8 mouse cellular contexts compared by ENCODE assay signal in genomic region chr10:80342305-80342748, GRCm38 (mm10). TPM values are rescaled to one million over a fixed set of nuclear protein-coding genes. Genes with fewer than 3 reads are reported as not detected.
A peak's percentile ranks its signal among the peaks of the same experiment; 100 is the strongest.
DNase-seq lines count a peak whose midpoint lies in the region; ATAC-seq lines count a peak whose summit lies in the region.

No protein-coding gene starts in this region.

- H3K4me1 ChIP-seq in liver, embryonic 11.5 days (replicated peaks; ENCODE audit: control insufficient read depth, insufficient read depth, low read length): peaks cover 50% of the 10 kb centered on the region
- peaks cover 30% of the 10 kb centered on the region for H3K4me1 ChIP-seq in forebrain, embryonic 12.5 days
- peaks cover 47% of the 10 kb centered on the region for H3K4me1 ChIP-seq in limb, embryonic 10.5 days
- peaks cover 10% of the 10 kb centered on the region; the same call in 1 of the 2 replicates for H3K4me1 ChIP-seq in neural tube, embryonic 14.5 days (ENCODE audit: control insufficient read depth, insufficient read depth, low read length)

- ATAC-seq in liver, embryonic 11.5 days (replicated peaks; ENCODE audit: low FRiP score): no peak
- ATAC-seq in forebrain, embryonic 12.5 days (ENCODE audit: low FRiP score): no peak; the same call in 1 of the 2 replicates
- ATAC-seq in neural tube, embryonic 14.5 days (ENCODE audit: low read depth): peak; percentile 45; the same call in 1 of the 2 replicates
- no peak for ATAC-seq in monocyte, adult 5-6 weeks (replicated peaks; ENCODE audit: insufficient number of reproducible peaks, low FRiP score, low TSS enrichment, poor library complexity, severe bottlenecking)

- H3K9me3 ChIP-seq in liver, embryonic 11.5 days (ENCODE audit: control insufficient read depth, low read length): no peaks in the 10 kb centered on the region
- H3K9me3 ChIP-seq in forebrain, embryonic 12.5 days: no peaks in the 10 kb centered on the region
- H3K9me3 ChIP-seq in limb, embryonic 10.5 days (replicated peaks): no peaks in the 10 kb centered on the region
- H3K9me3 ChIP-seq in neural tube, embryonic 14.5 days (ENCODE audit: control insufficient read depth, low read length): no peaks in the 10 kb centered on the region

- H3K36me3 ChIP-seq in liver, embryonic 11.5 days (ENCODE audit: control insufficient read depth, insufficient read depth, low read length): no peaks in the 10 kb centered on the region
- H3K36me3 ChIP-seq in forebrain, embryonic 12.5 days (replicated peaks): no peaks in the 10 kb centered on the region
- H3K36me3 ChIP-seq in limb, embryonic 10.5 days: no peaks in the 10 kb centered on the region
- no peaks in the 10 kb centered on the region; the same call in 1 of the 2 replicates for H3K36me3 ChIP-seq in neural tube, embryonic 14.5 days (ENCODE audit: control insufficient read depth, insufficient read depth, low read length)

- H3K9ac ChIP-seq in liver, embryonic 11.5 days (ENCODE audit: low read depth, low read length): no peak overlapping the region
- H3K9ac ChIP-seq in forebrain, embryonic 12.5 days: 0 out of 2 replicates have a peak overlapping the region, but pooled peaks have one; percentile 0
- H3K9ac ChIP-seq in neural tube, embryonic 14.5 days (replicated peaks; ENCODE audit: low read depth, low read length): no peak overlapping the region

- WGBS in liver, embryonic 11.5 days: 4% methylated on average over 26 of the region's 26 CpGs
- 1% methylated on average over 26 of the region's 26 CpGs for WGBS in forebrain, embryonic 12.5 days
- under 1% methylated on average over 26 of the region's 26 CpGs for WGBS in limb, embryonic 10.5 days
- WGBS in neural tube, embryonic 14.5 days: 1% methylated on average over 26 of the region's 26 CpGs

- H3K27ac ChIP-seq in liver, embryonic 11.5 days (ENCODE audit: low read depth, low read length): no peak overlapping the region
- H3K27ac ChIP-seq in forebrain, embryonic 12.5 days: no peak overlapping the region
- H3K27ac ChIP-seq in limb, embryonic 10.5 days: no peak overlapping the region
- H3K27ac ChIP-seq in neural tube, embryonic 14.5 days (ENCODE audit: low read depth, low read length): no peak overlapping the region

- H3K4me3 ChIP-seq in liver, embryonic 11.5 days (ENCODE audit: low read depth, low read length): peak overlapping the region; percentile 36
- peak overlapping the region; percentile 38 for H3K4me3 ChIP-seq in forebrain, embryonic 12.5 days (replicated peaks)
- peak overlapping the region; percentile 44 for H3K4me3 ChIP-seq in limb, embryonic 10.5 days
- peak overlapping the region; percentile 25; the same call in 1 of the 2 replicates for H3K4me3 ChIP-seq in neural tube, embryonic 14.5 days (ENCODE audit: low read depth, low read length)

- peaks cover 56% of the 10 kb centered on the region for H3K27me3 ChIP-seq in liver, embryonic 11.5 days (replicated peaks; ENCODE audit: control insufficient read depth, insufficient read depth, low read length)
- peaks cover 90% of the 10 kb centered on the region for H3K27me3 ChIP-seq in forebrain, embryonic 12.5 days
- H3K27me3 ChIP-seq in limb, embryonic 10.5 days (ENCODE audit: low read depth, poor library complexity, severe bottlenecking): peaks cover 86% of the 10 kb centered on the region
- H3K27me3 ChIP-seq in neural tube, embryonic 14.5 days (ENCODE audit: control insufficient read depth, insufficient read depth, low read length): peaks cover 52% of the 10 kb centered on the region

- no peak for DNase-seq in liver, embryonic 11.5 days (ENCODE audit: low spot score)
- no peak for DNase-seq in liver
- DNase-seq in limb, embryonic 10.5 days (ENCODE audit: low spot score): no peak
- DNase-seq in spleen, postnatal 36 days (ENCODE audit: low spot score in 2 of 2): no peak
- no peak for DNase-seq in retina, embryonic 14.5 days (ENCODE audit: low spot score)

- peak overlapping the region; percentile 70 for H3K4me2 ChIP-seq in liver, embryonic 11.5 days
- peak overlapping the region; percentile 57 for H3K4me2 ChIP-seq in forebrain, embryonic 12.5 days
- peak overlapping the region; percentile 40; the same call in 1 of the 2 replicates for H3K4me2 ChIP-seq in neural tube, embryonic 14.5 days (ENCODE audit: low read depth, low read length)

RNA-seq across cellular contexts. Expression of gene Adamtsl5, which starts 5.9 kb away (rescaled TPM):
- 1.6 and 2.6 TPM in 2 replicates for polyA plus RNA-seq in liver, embryonic 11.5 days (2014; fragmentation: Nextera tagmentation; extraction: Ambion mirVana)
- polyA plus RNA-seq in forebrain, embryonic 12.5 days (2016; fragmentation: Nextera tagmentation; extraction: Ambion mirVana): 0.17 and 0.55 TPM in 2 replicates
- 0.39 and 0.48 TPM in 2 replicates for polyA plus RNA-seq in limb, embryonic 10.5 days (2016; fragmentation: Nextera tagmentation; extraction: Ambion mirVana)
- 0.09 and 2.5 TPM in 2 replicates for polyA plus RNA-seq in neural tube, embryonic 14.5 days (2014; fragmentation: Nextera tagmentation; extraction: Ambion mirVana)
- total RNA-seq in monocyte, adult 5-6 weeks (2017): 0.10 to 0.43 TPM in 2 of 3 replicates, not detected in the other

RNA-seq across cellular contexts. Expression of gene Reep6, which starts 12.6 kb away (rescaled TPM):
- polyA plus RNA-seq in liver, embryonic 11.5 days (2014; fragmentation: Nextera tagmentation; extraction: Ambion mirVana): 74.3 and 76.1 TPM in 2 replicates
- 4.1 and 4.4 TPM in 2 replicates for polyA plus RNA-seq in forebrain, embryonic 12.5 days (2016; fragmentation: Nextera tagmentation; extraction: Ambion mirVana)
- 5.4 and 6.6 TPM in 2 replicates for polyA plus RNA-seq in limb, embryonic 10.5 days (2016; fragmentation: Nextera tagmentation; extraction: Ambion mirVana)
- 3.9 and 5.4 TPM in 2 replicates for polyA plus RNA-seq in neural tube, embryonic 14.5 days (2014; fragmentation: Nextera tagmentation; extraction: Ambion mirVana)
- total RNA-seq in monocyte, adult 5-6 weeks (2017): not detected in 3 replicates

RNA-seq across cellular contexts. Expression of gene Pcsk4, which starts 13.0 kb away (rescaled TPM):
- polyA plus RNA-seq in liver, embryonic 11.5 days (2014; fragmentation: Nextera tagmentation; extraction: Ambion mirVana): 12.6 and 12.8 TPM in 2 replicates
- 3.7 and 3.8 TPM in 2 replicates for polyA plus RNA-seq in forebrain, embryonic 12.5 days (2016; fragmentation: Nextera tagmentation; extraction: Ambion mirVana)
- polyA plus RNA-seq in limb, embryonic 10.5 days (2016; fragmentation: Nextera tagmentation; extraction: Ambion mirVana): 6.1 and 6.3 TPM in 2 replicates
- 4.9 and 5.1 TPM in 2 replicates for polyA plus RNA-seq in neural tube, embryonic 14.5 days (2014; fragmentation: Nextera tagmentation; extraction: Ambion mirVana)
- 0.57 TPM in 1 of 3 replicates, not detected in the others for total RNA-seq in monocyte, adult 5-6 weeks (2017)

RNA-seq across cellular contexts. Expression of gene Plk5, which starts 13.9 kb away (rescaled TPM):
- 0.25 TPM in 2 replicates for polyA plus RNA-seq in liver, embryonic 11.5 days (2014; fragmentation: Nextera tagmentation; extraction: Ambion mirVana)
- 0.23 and 0.40 TPM in 2 replicates for polyA plus RNA-seq in forebrain, embryonic 12.5 days (2016; fragmentation: Nextera tagmentation; extraction: Ambion mirVana)
- 0.31 and 0.48 TPM in 2 replicates for polyA plus RNA-seq in limb, embryonic 10.5 days (2016; fragmentation: Nextera tagmentation; extraction: Ambion mirVana)
- 2.4 and 3.4 TPM in 2 replicates for polyA plus RNA-seq in neural tube, embryonic 14.5 days (2014; fragmentation: Nextera tagmentation; extraction: Ambion mirVana)
- total RNA-seq in monocyte, adult 5-6 weeks (2017): not detected in 3 replicates

RNA-seq across cellular contexts. Expression of gene 2310011J03Rik, which starts 22.0 kb away (rescaled TPM):
- polyA plus RNA-seq in liver, embryonic 11.5 days (2014; fragmentation: Nextera tagmentation; extraction: Ambion mirVana): 46.2 and 47.8 TPM in 2 replicates
- polyA plus RNA-seq in forebrain, embryonic 12.5 days (2016; fragmentation: Nextera tagmentation; extraction: Ambion mirVana): 42.6 and 44.4 TPM in 2 replicates
- 58.2 and 60.9 TPM in 2 replicates for polyA plus RNA-seq in limb, embryonic 10.5 days (2016; fragmentation: Nextera tagmentation; extraction: Ambion mirVana)
- polyA plus RNA-seq in neural tube, embryonic 14.5 days (2014; fragmentation: Nextera tagmentation; extraction: Ambion mirVana): 21.3 and 23.8 TPM in 2 replicates
- total RNA-seq in monocyte, adult 5-6 weeks (2017): 23.5 to 28.1 TPM (median 27.6 TPM) in 3 replicates
